Mouse (Mus musculus) MEL (cell line): Measurements from ENCODE around the gene Gramd1b.

ENCODE experiments used
- CTCF ChIP-seq, 3 experiments: IDR thresholded peaks in 2 of 3; conservative IDR thresholded peaks in 1 of 3; 2 replicates each; pipeline ENCODE4 v1.5.1; 2011 to 2012; ENCODE audit warnings: low read length in 3 of 3, low read depth in 2 of 3, mild to moderate bottlenecking in 2 of 3, improper control_type of control experiment in 1 of 3, inconsistent platforms in 1 of 3, mixed read lengths in 1 of 3, moderate library complexity in 1 of 3; ENCODE audit not compliant: control insufficient read depth in 1 of 3, insufficient read depth in 1 of 3, poor library complexity in 1 of 3, severe bottlenecking in 1 of 3
- EP300 ChIP-seq, 2 experiments: IDR thresholded peaks; 2 replicates each; pipeline ENCODE4 v1.6.1; 2011; ENCODE audit warnings: improper control_type of control experiment in 2 of 2, low read length in 2 of 2, low read depth in 1 of 2, mild to moderate bottlenecking in 1 of 2
- JUND ChIP-seq: IDR thresholded peaks from 2 replicates; pipeline ENCODE4 v1.6.1; 2011; ENCODE audit warnings: low read depth, mild to moderate bottlenecking, improper control_type of control experiment, low read length
- KAT2A ChIP-seq: conservative IDR thresholded peaks from 2 replicates; pipeline ENCODE4 v1.6.1; 2012; ENCODE audit warnings: low read depth, low read length, improper control_type of control experiment, inconsistent platforms
- MXI1 ChIP-seq: IDR thresholded peaks from 2 replicates; pipeline ENCODE4 v1.6.1; 2011; ENCODE audit warnings: mild to moderate bottlenecking, low read depth, low read length, improper control_type of control experiment
- NRF1 ChIP-seq: IDR thresholded peaks from 2 replicates; pipeline ENCODE4 v1.6.1; 2014; ENCODE audit warnings: low read depth, mild to moderate bottlenecking, inconsistent platforms, low read length, improper control_type of control experiment, moderate library complexity; ENCODE audit not compliant: poor library complexity, insufficient read depth, severe bottlenecking
- POLR2A ChIP-seq, 2 experiments: IDR thresholded peaks; 2 replicates each; pipeline ENCODE4 v1.6.1; 2011 to 2012; ENCODE audit warnings: low read length in 2 of 2, mild to moderate bottlenecking in 2 of 2, control low read depth in 1 of 2, improper control_type of control experiment in 1 of 2, low read depth in 1 of 2, moderate library complexity in 1 of 2; ENCODE audit not compliant: control insufficient read depth in 1 of 2, insufficient read depth in 1 of 2, poor library complexity in 1 of 2
- POLR2AphosphoS2 ChIP-seq: IDR thresholded peaks from 2 replicates; pipeline ENCODE4 v1.6.1; 2011; ENCODE audit warnings: low read length, improper control_type of control experiment
- RCOR1 ChIP-seq: IDR thresholded peaks from 2 replicates; pipeline ENCODE4 v1.6.1; 2012; ENCODE audit warnings: low read depth, mild to moderate bottlenecking, inconsistent platforms, low read length, improper control_type of control experiment
- TAL1 ChIP-seq: IDR thresholded peaks from 2 replicates; pipeline ENCODE4 v1.6.1; 2012; ENCODE audit warnings: mild to moderate bottlenecking, inconsistent platforms, low read length, moderate library complexity, mixed read lengths
- TBP ChIP-seq: IDR thresholded peaks from 2 replicates; pipeline ENCODE4 v1.8.0; 2011; ENCODE audit warnings: low read depth, low read length, improper control_type of control experiment
- ZC3H11A ChIP-seq: IDR thresholded peaks from 2 replicates; pipeline ENCODE4 v1.6.1; 2012; ENCODE audit warnings: low read depth, mild to moderate bottlenecking, inconsistent platforms, low read length, improper control_type of control experiment

DNA sequence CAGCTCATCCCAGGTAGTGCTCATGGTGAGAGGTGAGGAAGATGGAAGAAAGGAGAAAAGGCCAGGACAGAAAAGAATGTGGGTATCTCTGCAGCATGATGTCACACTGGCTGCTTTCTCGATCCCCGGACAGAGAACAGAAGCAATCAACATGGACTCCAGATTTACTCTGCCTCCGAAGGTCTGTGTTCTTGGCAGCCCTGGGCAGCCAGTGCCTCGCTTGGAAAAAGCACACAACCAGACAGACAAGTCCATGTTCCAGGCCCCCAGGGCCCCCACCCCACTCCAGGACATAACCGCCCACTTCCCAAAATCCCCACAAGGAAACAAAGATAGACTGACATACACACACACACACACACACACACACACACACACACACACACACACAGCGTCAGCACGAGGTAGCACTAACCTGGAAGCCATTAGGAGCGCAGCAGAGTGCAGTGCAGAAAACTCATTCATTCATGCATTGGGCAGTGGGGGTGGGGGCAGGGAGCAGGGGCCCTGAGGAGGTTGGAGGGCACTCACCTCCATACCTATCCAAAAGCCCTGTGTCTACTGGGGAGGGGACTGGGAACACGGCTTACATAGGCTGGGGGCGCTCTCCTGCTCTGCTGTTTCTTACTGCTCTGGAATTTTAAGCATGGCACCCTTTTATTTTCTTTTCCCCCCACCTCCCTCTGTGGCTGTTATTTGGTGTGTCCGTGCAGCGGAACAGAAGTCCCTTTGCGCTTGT, 185.5 kb downstream of the Gramd1b start:
- TF ChIP-seq POLR2A (IDR thresholded peaks at IDR 0.05; ENCODE audit: control insufficient read depth in 1 of 2, insufficient read depth in 1 of 2, low read depth in 1 of 2, low read length in 2 of 2, poor library complexity in 1 of 2), result no peak
- TF ChIP-seq TBP, result no peak
- TF ChIP-seq MXI1, result no peak
- TF ChIP-seq NRF1, result no peak
- no peak for TF ChIP-seq POLR2AphosphoS2
- no peak for TF ChIP-seq EP300 (IDR thresholded peaks at IDR 0.05; ENCODE audit: low read depth in 1 of 2, low read length in 2 of 2)
- TF ChIP-seq ZC3H11A, result no peak
- TF ChIP-seq TAL1, result no peak
- no peak for TF ChIP-seq JUND
- no peak for TF ChIP-seq RCOR1
- no peak for TF ChIP-seq KAT2A
- no peak for TF ChIP-seq CTCF (IDR thresholded peaks at IDR 0.05 in 2 of 3, conservative IDR thresholded peaks at IDR 0.05 in 1 of 3; ENCODE audit: control insufficient read depth in 1 of 3, insufficient read depth in 1 of 3, low read depth in 2 of 3, low read length in 3 of 3, poor library complexity in 1 of 3, severe bottlenecking in 1 of 3)
